Mouse (Mus musculus) kidney, embryonic 15.5 days (tissue): ENCODE results near the gene 4933427D14Rik. TPM values are rescaled to one million over a fixed set of nuclear protein-coding genes. Genes with fewer than 3 reads are reported as not detected.

ENCODE experiments used
- ATAC-seq: fragments of 200-750 bp; cut with Nextera tagmentation; replicated peaks from 2 replicates; pipeline ENCODE4 v1.8.0; 2017; ENCODE audit warnings: moderate TSS enrichment; ENCODE audit not compliant: low FRiP score
- H3K27ac ChIP-seq: fragments of 300-500 bp; sonication (generic); 2 replicates; pipeline ENCODE4 v1.5.1; 2015; ENCODE audit warnings: mild to moderate bottlenecking, inconsistent platforms
- H3K27me3 ChIP-seq: fragments of 300-500 bp; sonication (generic); 2 replicates; pipeline ENCODE4 v1.6.1; 2015; ENCODE audit warnings: inconsistent platforms
- H3K36me3 ChIP-seq: fragments of 300-500 bp; sonication (generic); 2 replicates; pipeline ENCODE4 v1.6.1; 2015; ENCODE audit warnings: inconsistent platforms
- H3K4me1 ChIP-seq: fragments of 300-500 bp; sonication (generic); 2 replicates; pipeline ENCODE4 v1.6.1; 2015; ENCODE audit warnings: inconsistent platforms
- H3K4me2 ChIP-seq: fragments of 300-500 bp; sonication (generic); 2 replicates; pipeline ENCODE4 v1.6.1; 2015; ENCODE audit warnings: moderate library complexity, mild to moderate bottlenecking, inconsistent platforms
- H3K4me3 ChIP-seq: fragments of 300-500 bp; sonication (generic); replicated peaks from 2 replicates; pipeline ENCODE4 v1.5.1; 2015; ENCODE audit warnings: mild to moderate bottlenecking, inconsistent platforms
- H3K9ac ChIP-seq: fragments of 300-500 bp; sonication (generic); 2 replicates; pipeline ENCODE4 v1.6.1; 2015; ENCODE audit warnings: mild to moderate bottlenecking, inconsistent platforms
- H3K9me3 ChIP-seq: fragments of 300-500 bp; sonication (generic); replicated peaks from 2 replicates; pipeline ENCODE4 v1.6.1; 2016; ENCODE audit warnings: inconsistent platforms
- WGBS: fragments of 180-500 bp; shearing (Covaris S2); methylation state at CpG from one replicate; pipeline ENCODE4 v1.1.7; 2015; ENCODE audit warnings: mixed read lengths; 5-methylcytosine and 5-hydroxymethylcytosine counted together
- polyA plus RNA-seq: library from polyadenylated mRNA; unstranded; fragments of >200 nt; fragmentation: Nextera tagmentation; extraction: Ambion mirVana; gene quantifications from 2 replicates; pipeline ENCODE4 v1.2.1, GENCODE M21; 2015

The 4933427D14Rik gene
- polyA plus RNA-seq, result 13.5 and 16.4 TPM in 2 replicates

GRCm38 (mm10) chr11:72207204-72207833 lies at the start of gene 4933427D14Rik, which contains the start of gene Txndc17:
TSS of gene 4933427D14Rik (minus strand) at chr11:72207459.
TSS of gene Txndc17 (plus strand) at chr11:72207547.
- Histone ChIP-seq H3K4me2 (peak within 1 kb of the TSS; percentile 90), H3K27ac (peak within 1 kb of the TSS; percentile 87), H3K4me3 (peak within 1 kb of the TSS; percentile 73), H3K9ac (peak within 1 kb of the TSS; percentile 76), H3K4me1 (peaks cover 28% of the 10 kb centered on the region), H3K9me3 (no peaks in the 10 kb centered on the region), H3K36me3 (peaks cover 31% of the 10 kb centered on the region), H3K27me3 (no peaks in the 10 kb centered on the region)
- peak; percentile 97 for ATAC-seq
- WGBS, result under 1% methylated on average over 42 of the region's 42 CpGs

- Histone ChIP-seq H3K9ac (no peak overlapping the region), H3K9me3 (no peaks in the 10 kb centered on the region), H3K36me3 (no peaks in the 10 kb centered on the region), H3K27me3 (no peaks in the 10 kb centered on the region), H3K27ac (no peak overlapping the region), H3K4me2 (no peak overlapping the region), H3K4me3 (no peak overlapping the region), H3K4me1 (no peaks in the 10 kb centered on the region)
- 84% methylated on average over 2 of the region's 2 CpGs for WGBS
- no peak for ATAC-seq
Observed at GRCm38 (mm10) chr11:72256441-72256840, 49.2 kb upstream of the 4933427D14Rik start.

- no peak overlapping the region for H3K27ac ChIP-seq
- 94% methylated on average over 4 of the region's 4 CpGs for WGBS
- H3K9me3 ChIP-seq, result no peaks in the 10 kb centered on the region
- H3K36me3 ChIP-seq, result no peaks in the 10 kb centered on the region
- no peak overlapping the region for H3K4me3 ChIP-seq
- H3K27me3 ChIP-seq, result peaks cover 2% of the 10 kb centered on the region; the same call in 1 of the 2 replicates
- no peak for ATAC-seq
- H3K9ac ChIP-seq, result no peak overlapping the region
- no peaks in the 10 kb centered on the region for H3K4me1 ChIP-seq
- H3K4me2 ChIP-seq, result no peak overlapping the region
Observed at GRCm38 (mm10) chr11:72255629-72256028, 48.4 kb upstream of the 4933427D14Rik start.

- H3K27me3 ChIP-seq, result peaks cover 7% of the 10 kb centered on the region; the same call in 1 of the 2 replicates
- H3K36me3 ChIP-seq, result no peaks in the 10 kb centered on the region
- no peak overlapping the region for H3K9ac ChIP-seq
- no peaks in the 10 kb centered on the region for H3K9me3 ChIP-seq
- no peak for ATAC-seq
- H3K27ac ChIP-seq, result no peak overlapping the region
- no peak overlapping the region for H3K4me3 ChIP-seq
- no peak overlapping the region for H3K4me2 ChIP-seq
- 85% methylated on average over 8 of the region's 8 CpGs for WGBS
- H3K4me1 ChIP-seq, result no peaks in the 10 kb centered on the region
Observed at GRCm38 (mm10) chr11:72245196-72245753, 38.0 kb upstream of the 4933427D14Rik start.

GRCm38 (mm10) chr11:72240062-72240860 lies 33.0 kb upstream of the 4933427D14Rik start:
- H3K9ac ChIP-seq, result no peak overlapping the region
- H3K4me3 ChIP-seq, result no peak overlapping the region
- ATAC-seq, result no peak
- H3K27me3 ChIP-seq, result no peaks in the 10 kb centered on the region
- H3K4me2 ChIP-seq, result no peak overlapping the region
- H3K36me3 ChIP-seq, result no peaks in the 10 kb centered on the region
- no peaks in the 10 kb centered on the region for H3K4me1 ChIP-seq
- WGBS, result 66% methylated on average over 4 of the region's 4 CpGs
- H3K9me3 ChIP-seq, result no peaks in the 10 kb centered on the region
- H3K27ac ChIP-seq, result no peak overlapping the region

GRCm38 (mm10) chr11:72234013-72234412 lies 26.8 kb upstream of the 4933427D14Rik start:
- no peak for ATAC-seq
- no peaks in the 10 kb centered on the region for H3K9me3 ChIP-seq
- H3K27me3 ChIP-seq, result no peaks in the 10 kb centered on the region
- H3K4me3 ChIP-seq, result no peak overlapping the region
- no peaks in the 10 kb centered on the region for H3K4me1 ChIP-seq
- no peak overlapping the region for H3K27ac ChIP-seq
- H3K4me2 ChIP-seq, result no peak overlapping the region
- WGBS, result 55% methylated on average over 5 of the region's 5 CpGs
- H3K9ac ChIP-seq, result no peak overlapping the region
- H3K36me3 ChIP-seq, result no peaks in the 10 kb centered on the region

- no peak overlapping the region for H3K4me3 ChIP-seq
- 59% methylated on average over 1 of the region's 1 CpGs for WGBS
- H3K9ac ChIP-seq, result no peak overlapping the region
- ATAC-seq, result no peak
- no peaks in the 10 kb centered on the region for H3K36me3 ChIP-seq
- H3K27me3 ChIP-seq, result no peaks in the 10 kb centered on the region
- H3K4me1 ChIP-seq, result no peaks in the 10 kb centered on the region
- no peaks in the 10 kb centered on the region for H3K9me3 ChIP-seq
- H3K4me2 ChIP-seq, result no peak overlapping the region
- no peak overlapping the region for H3K27ac ChIP-seq
Observed at GRCm38 (mm10) chr11:72232991-72233390, 25.7 kb upstream of the 4933427D14Rik start.

GRCm38 (mm10) chr11:72232068-72232467 lies 24.8 kb upstream of the 4933427D14Rik start:
- H3K4me1 ChIP-seq, result no peaks in the 10 kb centered on the region
- no peak overlapping the region for H3K9ac ChIP-seq
- no peak overlapping the region for H3K4me3 ChIP-seq
- H3K4me2 ChIP-seq, result no peak overlapping the region
- no peak overlapping the region for H3K27ac ChIP-seq
- ATAC-seq, result no peak
- H3K36me3 ChIP-seq, result no peaks in the 10 kb centered on the region
- no peaks in the 10 kb centered on the region for H3K27me3 ChIP-seq
- 82% methylated on average over 7 of the region's 7 CpGs for WGBS
- H3K9me3 ChIP-seq, result no peaks in the 10 kb centered on the region

GRCm38 (mm10) chr11:72228513-72228912 lies 21.3 kb upstream of the 4933427D14Rik start:
- 93% methylated on average over 4 of the region's 4 CpGs for WGBS
- no peak overlapping the region for H3K4me2 ChIP-seq
- peaks cover 2% of the 10 kb centered on the region; the same call in 1 of the 2 replicates for H3K4me1 ChIP-seq
- no peaks in the 10 kb centered on the region for H3K27me3 ChIP-seq
- no peak overlapping the region for H3K4me3 ChIP-seq
- H3K36me3 ChIP-seq, result no peaks in the 10 kb centered on the region
- no peak for ATAC-seq
- H3K9ac ChIP-seq, result no peak overlapping the region
- no peaks in the 10 kb centered on the region for H3K9me3 ChIP-seq
- no peak overlapping the region for H3K27ac ChIP-seq

GRCm38 (mm10) chr11:72226901-72227300 lies 19.6 kb upstream of the 4933427D14Rik start:
- H3K9ac ChIP-seq, result no peak overlapping the region
- no peak overlapping the region for H3K4me2 ChIP-seq
- H3K27ac ChIP-seq, result no peak overlapping the region
- no peak for ATAC-seq
- 83% methylated on average over 6 of the region's 6 CpGs for WGBS
- no peaks in the 10 kb centered on the region for H3K9me3 ChIP-seq
- peaks cover 2% of the 10 kb centered on the region; the same call in 1 of the 2 replicates for H3K4me1 ChIP-seq
- no peaks in the 10 kb centered on the region for H3K27me3 ChIP-seq
- no peak overlapping the region for H3K4me3 ChIP-seq
- H3K36me3 ChIP-seq, result no peaks in the 10 kb centered on the region

- Histone ChIP-seq H3K9ac (no peak overlapping the region), H3K4me3 (no peak overlapping the region), H3K4me1 (peaks cover 2% of the 10 kb centered on the region; the same call in 1 of the 2 replicates), H3K36me3 (no peaks in the 10 kb centered on the region), H3K27me3 (no peaks in the 10 kb centered on the region), H3K27ac (no peak overlapping the region), H3K9me3 (no peaks in the 10 kb centered on the region), H3K4me2 (no peak overlapping the region)
- no peak for ATAC-seq
- 80% methylated on average over 10 of the region's 10 CpGs for WGBS
Observed at GRCm38 (mm10) chr11:72226020-72226791, 18.9 kb upstream of the 4933427D14Rik start.
